Comparison of ENCODE assay signal across 3 mouse cellular contexts in the genomic region with DNA sequence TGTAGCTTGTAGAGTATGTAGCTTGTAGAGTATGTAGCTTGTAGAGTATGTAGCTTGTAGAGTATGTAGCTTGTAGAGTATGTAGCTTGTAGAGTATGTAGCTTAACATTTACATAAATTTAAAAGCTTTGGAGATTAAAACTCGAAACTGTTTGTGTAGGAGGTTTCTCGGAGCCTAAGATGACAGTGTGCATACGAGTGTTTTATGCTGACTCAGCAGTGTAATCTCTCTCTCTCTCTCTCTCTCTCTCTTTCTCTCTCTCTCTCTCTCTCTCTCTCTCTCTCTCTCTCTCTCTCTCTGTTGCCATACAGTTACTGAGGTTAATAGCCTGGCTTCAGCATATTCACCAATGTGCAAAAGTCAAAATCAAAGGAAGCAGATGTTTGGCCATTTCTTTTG.
A peak's percentile ranks its signal among the peaks of the same experiment; 100 is the strongest.
DNase-seq lines count a peak whose midpoint lies in the region; TF ChIP-seq lines count a peak whose summit lies in the region.
"Not testable (repeated sequence)": the region's sequence is repeated elsewhere in the genome, so short reads cannot be mapped to it uniquely, and the experiment has no call there.

No protein-coding gene starts in this region.

- H3K27ac ChIP-seq in CH12.LX (ENCODE audit: insufficient read depth, low read depth); ES-E14 (ENCODE audit: insufficient read depth, low read depth, low read length, poor library complexity, severe bottlenecking); MEL (ENCODE audit: control insufficient read depth, low read depth, low read length): not testable (repeated sequence)

- H3K4me3 ChIP-seq in CH12.LX (replicated peaks in 1 of 3; ENCODE audit: low read depth in 2 of 3, low read length in 2 of 3, poor library complexity in 1 of 3); ES-E14 (ENCODE audit: insufficient read depth in 1 of 2, low read depth in 1 of 2, low read length in 2 of 2, poor library complexity in 1 of 2, severe bottlenecking in 1 of 2); MEL (ENCODE audit: control insufficient read depth in 1 of 2, insufficient read depth in 1 of 2, low read depth in 2 of 2, low read length in 2 of 2): not testable (repeated sequence)

- TF ChIP-seq POLR2A in CH12.LX (IDR thresholded peaks at IDR 0.05; ENCODE audit: low read depth, low read length); MEL (IDR thresholded peaks at IDR 0.05; ENCODE audit: control insufficient read depth in 1 of 2, insufficient read depth in 1 of 2, low read depth in 1 of 2, low read length in 2 of 2, poor library complexity in 1 of 2): not testable (repeated sequence)

- dilution Hi-C loops in CH12.LX (cut with MboI; ENCODE audit: extremely low pct_ligation_motif_present, extremely low pct_unique_long_range_greater_than_20kb, low sequenced_read_pairs): not testable (repeated sequence)

- in situ Hi-C loops in CH12.LX (cut with MboI; ENCODE audit: low pct_ligation_motif_present, low pct_unique_long_range_greater_than_20kb, low sequenced_read_pairs); ES-E14 (cut with MboI; ENCODE audit: low sequenced_read_pairs in 2 of 2, unreplicated experiment in 2 of 2): not testable (repeated sequence)

- not testable (repeated sequence) for TF ChIP-seq CTCF in CH12.LX (conservative IDR thresholded peaks at IDR 0.05 in 1 of 2, IDR thresholded peaks at IDR 0.05 in 1 of 2; ENCODE audit: low read depth in 2 of 2, low read length in 2 of 2); MEL (IDR thresholded peaks at IDR 0.05 in 2 of 3, conservative IDR thresholded peaks at IDR 0.05 in 1 of 3; ENCODE audit: control insufficient read depth in 1 of 3, insufficient read depth in 1 of 3, low read depth in 2 of 3, low read length in 3 of 3, poor library complexity in 1 of 3, severe bottlenecking in 1 of 3)

- H3K4me1 ChIP-seq in CH12.LX (ENCODE audit: control insufficient read depth in 1 of 2, insufficient read depth in 2 of 2); ES-E14 (ENCODE audit: control insufficient read depth in 2 of 2, insufficient read depth in 2 of 2, low read length in 2 of 2, poor library complexity in 1 of 2); MEL (ENCODE audit: control insufficient read depth in 1 of 2, insufficient read depth in 2 of 2, low read length in 2 of 2): not testable (repeated sequence)

- DNase-seq in CH12.LX (ENCODE audit: extremely low read depth); ES-E14 (ENCODE audit: low read depth, low spot score); MEL (ENCODE audit: low read depth, low spot score): not testable (repeated sequence)

- not testable (repeated sequence) for H3K27me3 ChIP-seq in CH12.LX (replicated peaks); MEL (ENCODE audit: control insufficient read depth in 1 of 2, insufficient read depth in 2 of 2, low read length in 2 of 2)

- not testable (repeated sequence) for H3K4me2 ChIP-seq in CH12.LX (ENCODE audit: insufficient read depth, low read depth, poor library complexity, severe bottlenecking)

- not testable (repeated sequence) for H3K79me2 ChIP-seq in CH12.LX (replicated peaks; ENCODE audit: control insufficient read depth, extremely low read depth, insufficient read depth, poor library complexity, severe bottlenecking); MEL (ENCODE audit: control insufficient read depth, insufficient read depth, low read length, poor library complexity)

- H3K36me3 ChIP-seq in CH12.LX (replicated peaks in 1 of 2; ENCODE audit: control insufficient read depth in 1 of 2, insufficient read depth in 1 of 2, low read length in 1 of 2); ES-E14 (ENCODE audit: control insufficient read depth, insufficient read depth, low read length, poor library complexity, severe bottlenecking); MEL (ENCODE audit: control insufficient read depth in 1 of 2, insufficient read depth in 2 of 2, low read length in 2 of 2): not testable (repeated sequence)

- H3K9ac ChIP-seq in CH12.LX (ENCODE audit: insufficient read depth, low read depth); ES-E14 (ENCODE audit: insufficient read depth, low read depth, low read length, poor library complexity, severe bottlenecking); MEL (ENCODE audit: control insufficient read depth, low read depth, low read length, poor library complexity, severe bottlenecking): not testable (repeated sequence)

- TF ChIP-seq RAD21 in CH12.LX (IDR thresholded peaks at IDR 0.05; ENCODE audit: low read depth, low read length); MEL (IDR thresholded peaks at IDR 0.05; ENCODE audit: low read depth, low read length): not testable (repeated sequence)

- TF ChIP-seq EP300 in CH12.LX (IDR thresholded peaks at IDR 0.05; ENCODE audit: low read length); MEL (IDR thresholded peaks at IDR 0.05; ENCODE audit: low read depth in 1 of 2, low read length in 2 of 2): not testable (repeated sequence)

- not testable (repeated sequence) for H3K9me3 ChIP-seq in CH12.LX (replicated peaks; ENCODE audit: low read length); ES-E14 (ENCODE audit: control insufficient read depth, insufficient read depth, low read depth, low read length); MEL (replicated peaks; ENCODE audit: insufficient read depth, low read length)

TF ChIP-seq in CH12.LX, 34 proteins besides CTCF, POLR2A, EP300 and RAD21:
- TF ChIP-seq MAFK (IDR thresholded peaks at IDR 0.05; ENCODE audit: insufficient replicate concordance, low read length): peak; percentile 93
TF ChIP-seq in CH12.LX: peak in this region for 1; not testable (repeated sequence) for 33.

TF ChIP-seq in ES-E14, 5 proteins besides CTCF, POLR2A, EP300 and RAD21:
- TF ChIP-seq MAFK (IDR thresholded peaks at IDR 0.05; ENCODE audit: insufficient read depth, low read depth, low read length): peak; percentile 86

TF ChIP-seq in MEL, 35 proteins besides CTCF, POLR2A, EP300 and RAD21:
- peak; percentile 83 for TF ChIP-seq MAFK (IDR thresholded peaks at IDR 0.05; ENCODE audit: borderline replicate concordance, low read depth, low read length)
